Mouse (Mus musculus): ENCODE measurements at regions not wholly inside any gene's neighbourhood (a gene's known extent, or its start where the extent isn't known, plus 50 kb on each side); places are given as distances from the start of the nearest gene placed in this dataset.

GRCm38 (mm10) chr12:27171595-27171994 is 170.8 kb downstream of the Sox11 start:
- ATAC-seq (ENCODE audit: insufficient read depth): no peak
- Histone ChIP-seq H3K4me3 (ENCODE audit: insufficient read depth in 1 of 2, low read depth in 2 of 2, low read length in 2 of 2) (no peak overlapping the region), H3K4me2 (ENCODE audit: low read depth) (no peak overlapping the region), H3K9me3 (ENCODE audit: control insufficient read depth, low read length) (no peaks in the 10 kb centered on the region), H3K36me3 (replicated peaks; ENCODE audit: control insufficient read depth, insufficient read depth, low read depth) (no peaks in the 10 kb centered on the region), H3K9ac (replicated peaks) (no peak overlapping the region), H3K27ac (no peak overlapping the region), H3K27me3 (ENCODE audit: control insufficient read depth, insufficient read depth, low read length) (no peaks in the 10 kb centered on the region), H3K4me1 (replicated peaks; ENCODE audit: control insufficient read depth in 2 of 2, insufficient read depth in 2 of 2, low read length in 1 of 2) (no peaks in the 10 kb centered on the region)
- DNase-seq (ENCODE audit: low read depth in 3 of 3, low spot score in 3 of 3): no peak
- TF ChIP-seq CTCF (IDR thresholded peaks at IDR 0.05; ENCODE audit: low read depth) (no peak), EP300 (IDR thresholded peaks at IDR 0.05; ENCODE audit: low read depth) (no peak)

GRCm38 (mm10) chr12:27164920-27165504 is 177.4 kb downstream of the Sox11 start:
- no peaks in the 10 kb centered on the region for H3K36me3 ChIP-seq (replicated peaks; ENCODE audit: control insufficient read depth, insufficient read depth, low read depth)
- no peak for TF ChIP-seq EP300 (IDR thresholded peaks at IDR 0.05; ENCODE audit: low read depth)
- TF ChIP-seq CTCF (IDR thresholded peaks at IDR 0.05; ENCODE audit: low read depth): no peak
- no peak overlapping the region for H3K27ac ChIP-seq
- H3K4me1 ChIP-seq (replicated peaks; ENCODE audit: control insufficient read depth in 2 of 2, insufficient read depth in 2 of 2, low read length in 1 of 2): no peaks in the 10 kb centered on the region
- ATAC-seq (ENCODE audit: insufficient read depth): no peak
- H3K9me3 ChIP-seq (ENCODE audit: control insufficient read depth, low read length): no peaks in the 10 kb centered on the region
- H3K27me3 ChIP-seq (ENCODE audit: control insufficient read depth, insufficient read depth, low read length): no peaks in the 10 kb centered on the region
- WGBS (ENCODE audit: insufficient replicate concordance): 63% methylated on average over 4 of the region's 4 CpGs
- DNase-seq (ENCODE audit: low read depth in 3 of 3, low spot score in 3 of 3): no peak
- H3K9ac ChIP-seq (replicated peaks): no peak overlapping the region
- no peak overlapping the region for H3K4me3 ChIP-seq (ENCODE audit: insufficient read depth in 1 of 2, low read depth in 2 of 2, low read length in 2 of 2)
- no peak overlapping the region for H3K4me2 ChIP-seq (ENCODE audit: low read depth)

GRCm38 (mm10) chr12:27160063-27160686 is 182.2 kb downstream of the Sox11 start:
- no peak for DNase-seq (ENCODE audit: low read depth in 3 of 3, low spot score in 3 of 3)
- WGBS (ENCODE audit: insufficient replicate concordance): 63% methylated on average over 18 of the region's 18 CpGs
- H3K36me3 ChIP-seq (replicated peaks; ENCODE audit: control insufficient read depth, insufficient read depth, low read depth): no peaks in the 10 kb centered on the region
- no peak for ATAC-seq (ENCODE audit: insufficient read depth)
- H3K4me3 ChIP-seq (ENCODE audit: insufficient read depth in 1 of 2, low read depth in 2 of 2, low read length in 2 of 2): no peak overlapping the region
- no peaks in the 10 kb centered on the region for H3K27me3 ChIP-seq (ENCODE audit: control insufficient read depth, insufficient read depth, low read length)
- H3K27ac ChIP-seq: no peak overlapping the region
- H3K4me2 ChIP-seq (ENCODE audit: low read depth): no peak overlapping the region
- H3K9me3 ChIP-seq (ENCODE audit: control insufficient read depth, low read length): no peaks in the 10 kb centered on the region
- no peak overlapping the region for H3K9ac ChIP-seq (replicated peaks)
- H3K4me1 ChIP-seq (replicated peaks; ENCODE audit: control insufficient read depth in 2 of 2, insufficient read depth in 2 of 2, low read length in 1 of 2): no peaks in the 10 kb centered on the region
- TF ChIP-seq CTCF (IDR thresholded peaks at IDR 0.05; ENCODE audit: low read depth) (no peak), EP300 (IDR thresholded peaks at IDR 0.05; ENCODE audit: low read depth) (no peak)

GRCm38 (mm10) chr12:27159416-27160062 is 182.8 kb downstream of the Sox11 start:
- 67% methylated on average over 8 of the region's 8 CpGs for WGBS (ENCODE audit: insufficient replicate concordance)
- Histone ChIP-seq H3K9ac (replicated peaks) (no peak overlapping the region), H3K4me3 (ENCODE audit: insufficient read depth in 1 of 2, low read depth in 2 of 2, low read length in 2 of 2) (no peak overlapping the region), H3K4me2 (ENCODE audit: low read depth) (no peak overlapping the region), H3K27ac (no peak overlapping the region), H3K27me3 (ENCODE audit: control insufficient read depth, insufficient read depth, low read length) (no peaks in the 10 kb centered on the region), H3K4me1 (replicated peaks; ENCODE audit: control insufficient read depth in 2 of 2, insufficient read depth in 2 of 2, low read length in 1 of 2) (no peaks in the 10 kb centered on the region), H3K9me3 (ENCODE audit: control insufficient read depth, low read length) (no peaks in the 10 kb centered on the region), H3K36me3 (replicated peaks; ENCODE audit: control insufficient read depth, insufficient read depth, low read depth) (no peaks in the 10 kb centered on the region)
- TF ChIP-seq CTCF (IDR thresholded peaks at IDR 0.05; ENCODE audit: low read depth) (no peak), EP300 (IDR thresholded peaks at IDR 0.05; ENCODE audit: low read depth) (no peak)
- DNase-seq (ENCODE audit: low read depth in 3 of 3, low spot score in 3 of 3) (no peak), ATAC-seq (ENCODE audit: insufficient read depth) (no peak)
